Mouse (Mus musculus): ENCODE measurements around the gene Zxdc.

GRCm38 (mm10) chr6:90450697-90451096, 81.4 kb downstream of the Zxdc start:
- no peak for TF ChIP-seq CTCF (IDR thresholded peaks at IDR 0.05; ENCODE audit: borderline replicate concordance, extremely low read depth, insufficient read depth, insufficient read length)
- TF ChIP-seq POLR2A (IDR thresholded peaks at IDR 0.05; ENCODE audit: borderline replicate concordance, extremely low read depth, insufficient read depth, insufficient read length, poor library complexity, severe bottlenecking): no peak
